8 mouse cellular contexts compared by ENCODE assay signal in the genomic region with DNA sequence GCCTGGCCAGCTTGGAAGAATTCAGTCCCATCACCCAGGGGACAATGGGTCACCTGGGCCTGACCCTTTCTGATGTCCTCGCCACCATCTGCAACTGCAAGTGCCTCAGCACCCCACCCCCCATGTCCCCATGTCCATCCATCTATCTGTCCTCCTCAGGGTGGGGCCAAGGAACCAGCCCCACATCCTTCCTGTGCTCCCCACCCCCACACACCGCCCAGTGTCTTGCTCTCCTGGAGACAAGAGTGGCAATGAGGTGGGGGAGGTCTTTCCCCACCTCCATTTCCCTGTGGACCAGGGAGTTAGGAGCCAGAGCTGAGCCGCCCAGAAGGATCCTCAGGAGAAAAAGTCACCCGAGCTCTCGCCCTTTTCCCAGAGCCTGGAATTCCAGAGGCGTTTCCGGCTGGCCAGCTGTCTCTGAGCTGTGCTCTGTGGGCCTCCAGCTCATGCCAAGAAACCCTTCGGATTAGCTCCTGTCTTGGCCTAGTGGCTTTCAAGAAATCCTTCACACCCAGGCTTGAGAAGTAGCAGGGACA. TPM values are rescaled to one million over a fixed set of nuclear protein-coding genes. Genes with fewer than 3 reads are reported as not detected.
DNase-seq lines count a peak whose midpoint lies in the region; ATAC-seq lines count a peak whose summit lies in the region.

No protein-coding gene starts in this region.

- no peak overlapping the region for H3K4me3 ChIP-seq in heart, embryonic 12.5 days
- H3K4me3 ChIP-seq in kidney, embryonic 14.5 days (ENCODE audit: low read length), result no peak overlapping the region

- H3K9me3 ChIP-seq in heart, embryonic 12.5 days (replicated peaks), result no peaks in the 10 kb centered on the region
- H3K9me3 ChIP-seq in kidney, embryonic 14.5 days (ENCODE audit: control insufficient read depth, low read length), result no peaks in the 10 kb centered on the region

- peaks cover 73% of the 10 kb centered on the region for H3K4me1 ChIP-seq in heart, embryonic 12.5 days (replicated peaks)
- peaks cover 66% of the 10 kb centered on the region for H3K4me1 ChIP-seq in kidney, embryonic 14.5 days (ENCODE audit: control insufficient read depth, insufficient read depth, low read length)

- H3K36me3 ChIP-seq in heart, embryonic 12.5 days, result no peaks in the 10 kb centered on the region
- H3K36me3 ChIP-seq in kidney, embryonic 14.5 days (ENCODE audit: control insufficient read depth, insufficient read depth, low read length), result no peaks in the 10 kb centered on the region

- 32% methylated on average over 8 of the region's 8 CpGs for WGBS in heart, embryonic 12.5 days
- WGBS in kidney, embryonic 14.5 days, result 30% methylated on average over 8 of the region's 8 CpGs

- no peak overlapping the region for H3K4me2 ChIP-seq in heart, embryonic 12.5 days
- H3K4me2 ChIP-seq in kidney, embryonic 14.5 days (replicated peaks; ENCODE audit: low read depth, low read length), result no peak overlapping the region; the same call in 1 of the 2 replicates

- H3K9ac ChIP-seq in heart, embryonic 12.5 days, result no peak overlapping the region
- no peak overlapping the region for H3K9ac ChIP-seq in kidney, embryonic 14.5 days (ENCODE audit: low read depth, low read length)

- peak; percentile 26 for DNase-seq in ovary, postnatal 36 days (ENCODE audit: low spot score)
- DNase-seq in ovary, postnatal 14 days (ENCODE audit: low spot score), result no peak
- peak; percentile 91 for DNase-seq in lung, postnatal 10 days
- no peak for DNase-seq in spleen, postnatal 4 days (ENCODE audit: low spot score in 2 of 2)
- no peak for DNase-seq in thymus, postnatal 0 days (ENCODE audit: low spot score)
- DNase-seq in cerebellum, postnatal 36 days, result no peak

- H3K27ac ChIP-seq in heart, embryonic 12.5 days (ENCODE audit: poor library complexity, severe bottlenecking), result peak overlapping the region; percentile 88
- H3K27ac ChIP-seq in kidney, embryonic 14.5 days (ENCODE audit: low read depth, low read length), result peak overlapping the region; percentile 87

- peak; percentile 12; the same call in 1 of the 2 replicates for ATAC-seq in heart, embryonic 12.5 days (ENCODE audit: insufficient number of reproducible peaks, low FRiP score)
- 0 out of 2 replicates have a peak, but pooled peaks have one; percentile 4 for ATAC-seq in kidney, embryonic 14.5 days (ENCODE audit: low FRiP score, low TSS enrichment)

- H3K27me3 ChIP-seq in heart, embryonic 12.5 days (replicated peaks), result 0 out of 2 replicates have a peak, but pooled peaks cover 5% of the 10 kb centered on the region
- no peaks in the 10 kb centered on the region; the same call in 1 of the 2 replicates for H3K27me3 ChIP-seq in kidney, embryonic 14.5 days (ENCODE audit: control insufficient read depth, insufficient read depth, low read length)

RNA-seq across cellular contexts. Expression of gene Cdc42ep1, which starts 6.3 kb away (rescaled TPM):
- polyA plus RNA-seq in heart, embryonic 12.5 days (2016; fragmentation: Nextera tagmentation; extraction: Ambion mirVana), result 40.5 and 40.8 TPM in 2 replicates
- 28.4 and 37.9 TPM in 2 replicates for polyA plus RNA-seq in kidney, embryonic 14.5 days (2014; fragmentation: Nextera tagmentation; extraction: Ambion mirVana)
- polyA plus RNA-seq in thymus, postnatal 0 days (2015; fragmentation: Nextera tagmentation; extraction: Ambion mirVana), result 3.9 and 4.0 TPM in 2 replicates

RNA-seq across cellular contexts. Expression of gene Lgals2, which starts 19.2 kb away (rescaled TPM):
- 0.84 TPM in 1 of 2 replicates, not detected in the other for polyA plus RNA-seq in heart, embryonic 12.5 days (2016; fragmentation: Nextera tagmentation; extraction: Ambion mirVana)
- polyA plus RNA-seq in kidney, embryonic 14.5 days (2014; fragmentation: Nextera tagmentation; extraction: Ambion mirVana), result 0.53 and 1.6 TPM in 2 replicates
- polyA plus RNA-seq in thymus, postnatal 0 days (2015; fragmentation: Nextera tagmentation; extraction: Ambion mirVana), result 3.3 and 5.1 TPM in 2 replicates

RNA-seq across cellular contexts. Expression of gene Card10, which starts 33.3 kb away (rescaled TPM):
- polyA plus RNA-seq in heart, embryonic 12.5 days (2016; fragmentation: Nextera tagmentation; extraction: Ambion mirVana), result 6.1 and 7.5 TPM in 2 replicates
- 6.1 and 10.2 TPM in 2 replicates for polyA plus RNA-seq in kidney, embryonic 14.5 days (2014; fragmentation: Nextera tagmentation; extraction: Ambion mirVana)
- 2.6 and 2.8 TPM in 2 replicates for polyA plus RNA-seq in thymus, postnatal 0 days (2015; fragmentation: Nextera tagmentation; extraction: Ambion mirVana)

RNA-seq across cellular contexts. Expression of gene Gga1, which starts 40.8 kb away (rescaled TPM):
- polyA plus RNA-seq in heart, embryonic 12.5 days (2016; fragmentation: Nextera tagmentation; extraction: Ambion mirVana), result 54.0 and 54.7 TPM in 2 replicates
- polyA plus RNA-seq in kidney, embryonic 14.5 days (2014; fragmentation: Nextera tagmentation; extraction: Ambion mirVana), result 33.9 and 44.8 TPM in 2 replicates
- polyA plus RNA-seq in thymus, postnatal 0 days (2015; fragmentation: Nextera tagmentation; extraction: Ambion mirVana), result 42.4 and 42.5 TPM in 2 replicates

Comparison
In these comparisons a context has a peak if more than half of its experiments do, and no peak if none do; other contexts are left out.
1. DNase-seq: peak in ovary, postnatal 36 days (single experiment) and lung, postnatal 10 days (single experiment); none in ovary, postnatal 14 days (single experiment), spleen, postnatal 4 days (0 of 2), thymus, postnatal 0 days (single experiment) and cerebellum, postnatal 36 days (0 of 2).